Mouse (Mus musculus) skeletal muscle tissue, adult 2 months (tissue): ENCODE measurements around the gene Dgkb.

Experiments
- DNase-seq: peaks from one replicate; pipeline ENCODE4 v3.0.0-alpha.2; 2012; ENCODE audit warnings: low read depth, low spot score

The Dgkb gene

DNA sequence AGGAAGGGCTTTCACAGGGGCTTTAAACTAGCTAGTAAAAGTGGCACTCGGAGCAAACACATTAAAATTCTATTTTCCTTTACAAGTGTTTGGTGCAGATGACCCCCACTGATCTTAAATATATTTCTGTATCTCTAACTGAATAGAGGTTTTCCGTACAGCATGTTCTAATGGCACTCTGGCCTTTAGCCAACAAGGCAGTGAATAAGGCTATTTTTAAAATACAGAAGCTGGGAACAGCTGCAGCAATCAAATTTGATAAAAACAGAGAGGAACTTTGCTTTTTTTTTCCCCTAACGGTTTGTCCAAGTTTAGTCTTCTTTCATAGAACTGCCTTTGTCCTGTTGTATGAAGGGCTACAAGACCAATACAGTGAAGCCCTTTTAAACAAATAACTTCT, 776.5 kb downstream of the Dgkb start:
- DNase-seq, result peak; percentile 27

DNA sequence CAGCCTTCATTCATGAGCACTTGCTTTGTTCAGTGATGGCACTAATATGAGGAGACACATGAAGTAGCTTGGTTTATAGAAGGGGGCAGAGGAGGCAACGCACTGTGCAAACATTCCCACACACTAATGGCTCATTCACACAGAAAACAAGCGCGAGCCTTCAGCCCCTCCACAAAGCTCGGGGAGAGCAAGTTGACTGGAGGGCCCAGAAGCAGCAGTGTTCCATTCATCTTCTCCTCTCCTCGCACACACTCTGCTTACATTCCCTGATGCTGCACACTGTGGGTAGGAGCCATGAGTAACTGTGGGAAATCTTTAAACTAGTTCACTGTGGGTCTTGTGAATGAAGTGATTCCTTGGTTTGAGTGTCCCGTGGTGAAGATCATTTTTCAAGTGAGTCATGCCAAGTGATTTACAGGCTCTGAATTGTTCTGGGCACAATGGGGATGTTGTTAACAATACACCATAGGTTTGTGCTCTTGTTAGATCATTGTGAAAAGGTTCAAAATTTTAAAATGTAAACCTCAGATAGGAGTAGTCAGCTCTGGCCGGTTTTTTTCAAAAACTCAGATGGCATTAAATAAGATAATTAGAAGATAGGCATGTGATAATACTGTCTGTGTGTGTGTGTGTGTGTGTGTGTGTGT, 779.0 kb downstream of the Dgkb start:
- DNase-seq, result no peak

DNA sequence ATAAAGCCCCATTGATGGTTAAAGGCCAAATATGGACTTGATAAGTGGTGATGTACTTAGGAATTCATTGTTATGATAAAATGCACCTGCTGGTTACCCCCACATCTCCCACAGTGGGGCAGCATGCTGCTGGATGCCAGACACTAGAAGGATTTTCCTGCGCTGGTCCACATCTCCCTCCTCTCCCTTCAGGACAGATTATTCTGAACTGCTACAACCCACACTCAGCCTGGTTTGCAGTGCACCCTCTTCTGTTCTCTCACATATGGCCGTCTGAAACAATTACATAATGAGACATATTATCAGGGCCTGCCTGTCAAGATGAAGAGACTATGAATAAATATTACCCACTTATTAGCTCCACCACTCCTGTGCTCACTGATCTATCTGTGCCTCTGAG, 780.6 kb downstream of the Dgkb start:
- DNase-seq, result no peak

DNA sequence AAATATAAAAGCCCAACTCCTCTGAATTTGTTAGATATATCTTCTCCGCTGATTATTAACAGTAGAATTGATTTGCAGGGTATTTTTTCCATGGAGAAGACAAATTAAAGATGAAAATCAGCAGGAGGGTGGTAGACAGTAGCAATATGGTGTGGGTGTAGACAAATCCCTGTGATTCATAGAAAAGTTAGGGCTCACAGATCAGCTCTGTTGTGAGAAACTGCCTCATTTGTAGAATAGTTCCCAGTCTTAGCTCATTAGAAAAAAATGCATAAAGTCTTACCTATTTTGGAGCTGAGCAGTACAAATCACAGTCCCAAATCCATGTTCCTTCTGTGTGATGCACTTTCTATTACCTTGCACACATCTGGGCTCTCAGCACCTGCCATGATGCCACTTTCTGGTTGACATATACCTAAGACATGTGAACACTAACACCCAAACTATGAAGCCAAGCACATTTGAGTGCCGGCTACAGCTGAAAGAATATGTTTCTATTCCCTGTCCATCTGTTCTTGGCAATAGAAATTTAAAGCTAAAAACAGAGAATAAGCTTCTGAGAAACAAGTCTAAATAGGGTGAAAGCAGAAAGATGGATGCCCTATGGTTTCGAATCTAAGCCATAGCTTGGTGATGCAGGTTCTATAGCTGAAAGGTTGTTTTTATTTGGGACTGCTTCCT, 782.8 kb downstream of the Dgkb start:
- DNase-seq, result no peak

DNA sequence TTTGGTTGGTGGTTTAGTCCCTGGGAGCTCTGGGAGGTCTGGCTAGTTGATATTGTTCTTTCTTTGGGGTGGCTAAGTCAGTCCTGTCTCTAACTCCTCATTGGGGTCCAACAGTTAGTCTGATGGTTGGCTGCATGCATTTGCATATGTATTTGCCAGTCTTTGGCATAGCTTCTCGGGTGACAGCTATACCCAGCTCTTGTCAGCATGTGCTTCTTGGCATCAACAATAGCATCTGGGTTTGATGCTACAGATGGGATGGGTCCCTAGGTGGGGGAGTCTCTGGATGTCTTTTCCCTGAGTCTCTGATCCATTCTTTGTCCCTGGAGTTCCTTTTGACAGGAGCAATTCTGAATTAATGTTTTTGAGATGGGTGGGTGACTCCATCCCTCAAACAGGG, 790.6 kb downstream of the Dgkb start:
- no peak for DNase-seq

DNA sequence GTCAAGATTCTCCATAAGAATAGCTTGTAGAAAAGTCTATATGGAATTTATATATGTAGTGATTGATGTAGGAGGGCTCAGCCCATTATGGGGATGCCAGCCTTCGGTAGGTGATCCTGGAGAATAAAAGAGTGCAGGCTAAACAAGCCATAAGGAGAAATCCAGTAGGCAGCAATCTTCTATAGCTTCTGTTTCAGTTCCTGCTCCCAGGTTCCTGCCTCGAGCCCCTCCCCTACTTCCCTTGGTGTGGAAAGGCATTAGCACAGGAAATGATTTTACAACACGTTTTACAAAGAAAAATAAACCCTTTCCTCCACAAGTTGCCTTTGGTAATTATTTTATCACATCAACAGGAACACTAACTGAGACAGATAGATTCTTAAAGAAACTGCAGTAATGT, 850.7 kb downstream of the Dgkb start:
- no peak for DNase-seq
